Mouse (Mus musculus): ENCODE measurements at regions not wholly inside any gene's neighbourhood (a gene's known extent, or its start where the extent isn't known, plus 50 kb on each side); places are given as distances from the start of the nearest gene placed in this dataset.

DNA sequence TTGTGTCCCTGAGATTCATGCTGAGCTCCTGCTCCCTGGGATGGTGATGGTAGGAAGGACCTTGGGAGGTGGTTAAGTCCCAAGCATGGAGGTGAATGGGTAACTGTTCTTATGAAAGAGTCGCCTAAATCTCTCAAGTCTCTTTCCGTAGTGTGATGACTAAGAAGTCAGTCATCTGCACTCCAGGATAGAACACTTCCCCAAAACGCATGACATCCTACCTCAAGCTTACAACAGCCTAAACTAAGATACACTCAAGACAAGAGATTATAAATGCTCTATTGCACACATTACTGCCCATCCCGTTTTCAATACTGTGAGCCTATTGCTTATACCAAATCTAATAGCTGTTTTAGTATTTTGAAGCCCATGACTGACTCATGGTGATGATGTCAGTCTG, 162.3 kb upstream of the Slc7a11 start:
- Histone ChIP-seq H3K4me1 (replicated peaks) (no peaks in the 10 kb centered on the region), H3K9ac (no peak overlapping the region), H3K27ac (no peak overlapping the region), H3K9me3 (replicated peaks) (no peaks in the 10 kb centered on the region), H3K27me3 (no peaks in the 10 kb centered on the region), H3K4me3 (no peak overlapping the region), H3K36me3 (no peaks in the 10 kb centered on the region), H3K4me2 (no peak overlapping the region)
- no peak for ATAC-seq (replicated peaks; ENCODE audit: insufficient number of reproducible peaks, insufficient read depth, low FRiP score, low read depth)
- 77% methylated on average over 4 of the region's 4 CpGs for WGBS

DNA sequence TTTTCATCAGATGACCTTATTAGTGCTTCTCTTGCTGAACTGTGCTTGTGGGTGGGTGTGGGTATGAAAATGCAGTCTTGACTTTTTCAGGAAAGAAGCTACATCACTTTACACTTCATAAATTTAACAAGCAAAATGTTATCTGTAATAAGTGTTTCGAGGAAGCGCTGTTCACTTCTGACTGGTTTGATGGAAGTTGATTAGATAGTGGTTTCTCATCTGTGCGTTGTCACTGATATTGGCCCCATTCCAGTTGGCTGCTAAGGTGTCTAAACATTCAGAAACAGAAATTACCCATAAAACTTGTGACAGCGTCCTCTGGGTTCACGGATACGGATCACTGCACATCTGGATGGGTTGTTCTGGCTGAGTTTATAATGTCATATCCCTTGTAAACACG, 159.8 kb upstream of the Slc7a11 start:
- no peak for ATAC-seq (replicated peaks; ENCODE audit: insufficient number of reproducible peaks, insufficient read depth, low FRiP score, low read depth)
- no peak overlapping the region for H3K27ac ChIP-seq
- no peak overlapping the region for H3K4me2 ChIP-seq
- no peaks in the 10 kb centered on the region for H3K9me3 ChIP-seq (replicated peaks)
- H3K27me3 ChIP-seq: no peaks in the 10 kb centered on the region
- H3K4me1 ChIP-seq (replicated peaks): no peaks in the 10 kb centered on the region
- H3K9ac ChIP-seq: no peak overlapping the region
- no peaks in the 10 kb centered on the region for H3K36me3 ChIP-seq
- WGBS: 53% methylated on average over 7 of the region's 7 CpGs
- no peak overlapping the region for H3K4me3 ChIP-seq

DNA sequence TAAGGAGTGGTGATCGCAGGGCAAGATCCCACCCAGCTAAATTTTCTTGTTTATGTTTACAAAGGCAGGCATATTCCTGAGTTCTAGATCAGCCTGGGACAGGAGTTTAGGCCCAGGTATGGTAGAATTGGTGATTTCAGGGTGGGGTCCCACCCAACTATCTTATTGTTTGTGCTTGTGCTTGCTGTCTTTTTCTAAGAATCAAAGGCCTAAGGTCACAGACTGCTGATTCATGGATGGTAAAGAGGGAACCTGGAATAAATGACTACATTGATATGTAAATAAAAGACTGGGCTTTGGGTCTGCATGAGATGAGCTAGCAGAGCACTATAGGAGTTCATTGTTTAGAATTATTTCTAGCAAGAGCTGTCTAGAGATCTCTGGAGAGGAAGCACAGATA, 152.3 kb upstream of the Slc7a11 start:
- Histone ChIP-seq H3K4me1 (replicated peaks) (no peaks in the 10 kb centered on the region), H3K36me3 (no peaks in the 10 kb centered on the region), H3K4me2 (no peak overlapping the region), H3K27me3 (no peaks in the 10 kb centered on the region), H3K27ac (no peak overlapping the region), H3K4me3 (no peak overlapping the region), H3K9ac (no peak overlapping the region), H3K9me3 (replicated peaks) (no peaks in the 10 kb centered on the region)
- 78% methylated on average over 1 of the region's 1 CpGs for WGBS
- ATAC-seq (replicated peaks; ENCODE audit: insufficient number of reproducible peaks, insufficient read depth, low FRiP score, low read depth): no peak

DNA sequence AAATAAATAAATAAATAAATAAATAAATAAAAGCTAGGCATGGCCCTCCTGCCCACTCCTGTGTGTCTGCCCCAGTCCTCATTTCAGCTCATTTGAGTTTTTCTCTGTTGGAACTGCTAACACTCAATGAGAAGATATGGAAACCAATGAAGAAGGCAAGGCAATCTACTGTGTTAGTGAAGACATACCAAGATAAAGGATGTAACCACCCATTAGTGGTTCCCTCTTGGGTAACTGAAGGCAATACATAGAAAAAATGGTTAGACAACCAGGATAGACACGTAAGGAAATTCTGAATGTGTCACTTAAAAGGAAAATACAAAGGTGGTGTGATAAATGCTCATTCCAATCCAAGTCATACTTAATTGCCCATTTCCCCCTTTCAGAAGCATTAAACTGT, 140.9 kb upstream of the Slc7a11 start:
- Histone ChIP-seq H3K9ac (no peak overlapping the region), H3K4me1 (replicated peaks) (no peaks in the 10 kb centered on the region), H3K9me3 (replicated peaks) (no peaks in the 10 kb centered on the region), H3K27me3 (no peaks in the 10 kb centered on the region), H3K27ac (no peak overlapping the region), H3K36me3 (no peaks in the 10 kb centered on the region), H3K4me3 (no peak overlapping the region), H3K4me2 (no peak overlapping the region)
- no peak for ATAC-seq (replicated peaks; ENCODE audit: insufficient number of reproducible peaks, insufficient read depth, low FRiP score, low read depth)
- 91% methylated on average over 1 of the region's 1 CpGs for WGBS

DNA sequence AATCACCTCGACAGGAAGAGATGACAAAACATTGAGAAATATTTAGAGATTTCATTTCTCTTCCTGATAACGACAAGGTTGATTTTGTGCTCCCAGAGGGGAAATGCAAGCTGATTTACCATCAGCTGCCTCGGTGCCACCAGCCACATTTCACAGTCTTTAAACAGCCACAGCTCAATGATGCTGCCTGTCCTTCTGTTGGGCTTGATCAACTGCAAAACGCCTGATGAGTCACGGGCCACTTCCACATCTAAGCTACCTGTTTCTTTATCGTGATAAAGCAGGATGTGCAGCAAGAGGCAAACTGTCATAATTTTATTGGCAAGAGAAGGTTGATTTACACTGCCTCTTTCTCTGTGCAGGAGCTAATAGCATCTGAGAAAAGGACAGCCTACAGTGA, 140.1 kb upstream of the Slc7a11 start:
- Histone ChIP-seq H3K36me3 (no peaks in the 10 kb centered on the region), H3K9me3 (replicated peaks) (no peaks in the 10 kb centered on the region), H3K9ac (no peak overlapping the region), H3K4me3 (no peak overlapping the region), H3K4me1 (replicated peaks) (no peaks in the 10 kb centered on the region), H3K27me3 (no peaks in the 10 kb centered on the region), H3K27ac (no peak overlapping the region), H3K4me2 (no peak overlapping the region)
- WGBS: 62% methylated on average over 6 of the region's 6 CpGs
- no peak for ATAC-seq (replicated peaks; ENCODE audit: insufficient number of reproducible peaks, insufficient read depth, low FRiP score, low read depth)

DNA sequence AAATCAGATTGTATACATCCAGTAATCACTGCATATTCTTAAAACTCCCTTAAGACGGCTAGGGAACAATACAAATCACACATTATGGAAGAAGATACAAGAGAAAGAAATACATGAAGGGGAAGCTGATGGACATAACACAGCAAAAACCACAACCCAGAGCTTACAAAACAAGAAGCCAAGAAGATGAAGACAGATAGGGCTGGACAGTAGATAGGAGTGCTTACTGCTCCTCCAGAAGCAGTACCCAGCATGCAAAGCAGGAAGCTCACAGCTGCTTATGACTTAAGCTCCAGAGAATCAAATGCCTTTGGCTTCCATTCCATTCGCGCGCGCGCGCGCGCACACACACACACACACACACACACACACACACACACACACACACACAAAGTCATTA, 131.0 kb upstream of the Slc7a11 start:
- no peak overlapping the region for H3K9ac ChIP-seq
- H3K27me3 ChIP-seq: no peaks in the 10 kb centered on the region
- ATAC-seq (replicated peaks; ENCODE audit: insufficient number of reproducible peaks, insufficient read depth, low FRiP score, low read depth): no peak
- H3K36me3 ChIP-seq: no peaks in the 10 kb centered on the region
- H3K4me1 ChIP-seq (replicated peaks): 0 out of 2 replicates have a peak, but pooled peaks cover 3% of the 10 kb centered on the region
- H3K27ac ChIP-seq: no peak overlapping the region
- WGBS: 97% methylated on average over 9 of the region's 9 CpGs
- no peak overlapping the region for H3K4me3 ChIP-seq
- H3K9me3 ChIP-seq (replicated peaks): no peaks in the 10 kb centered on the region
- no peak overlapping the region for H3K4me2 ChIP-seq

DNA sequence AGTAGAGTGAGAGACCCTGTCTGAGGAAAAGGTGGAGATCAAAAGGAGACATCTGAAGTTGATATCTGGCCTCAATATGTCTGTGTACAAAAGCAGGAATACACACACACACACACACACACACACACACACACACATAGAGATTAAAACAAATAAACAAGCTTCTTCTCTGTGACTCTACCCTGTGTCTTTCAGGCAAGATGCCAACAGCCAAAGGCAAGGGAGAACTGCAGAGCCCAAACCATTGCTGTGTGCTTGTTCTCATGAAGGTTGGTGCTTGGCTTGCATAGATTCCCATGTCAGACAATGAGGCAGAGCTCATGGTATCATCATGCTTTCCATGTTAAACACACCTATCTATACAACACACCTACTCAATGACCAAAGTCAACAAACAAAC, 126.6 kb upstream of the Slc7a11 start:
- H3K27ac ChIP-seq: no peak overlapping the region
- no peak for ATAC-seq (replicated peaks; ENCODE audit: insufficient number of reproducible peaks, insufficient read depth, low FRiP score, low read depth)

DNA sequence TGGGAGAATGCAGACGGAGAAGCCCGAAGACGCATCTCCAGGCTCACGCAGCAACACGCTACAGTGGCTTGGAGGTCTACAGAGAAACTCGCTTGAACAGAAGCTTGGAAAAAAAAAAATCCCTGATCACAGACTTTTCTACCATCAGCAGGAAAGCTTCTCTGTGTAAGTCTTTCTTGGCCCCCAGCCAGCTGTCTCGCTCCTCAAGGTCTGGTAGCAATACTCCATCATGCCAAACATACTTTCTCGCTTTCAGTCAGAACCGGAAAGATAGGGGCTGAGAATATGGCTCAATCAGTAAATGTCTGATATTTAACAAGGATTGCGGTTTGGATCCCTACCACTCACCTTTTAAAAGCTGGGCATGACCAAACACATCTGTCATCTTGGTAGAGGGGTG, 126.2 kb upstream of the Slc7a11 start:
- H3K27ac ChIP-seq: no peak overlapping the region
- ATAC-seq (replicated peaks; ENCODE audit: insufficient number of reproducible peaks, insufficient read depth, low FRiP score, low read depth): no peak
- no peak overlapping the region for H3K4me2 ChIP-seq
- no peak overlapping the region for H3K9ac ChIP-seq
- H3K27me3 ChIP-seq: no peaks in the 10 kb centered on the region
- 63% methylated on average over 10 of the region's 10 CpGs for WGBS
- no peaks in the 10 kb centered on the region for H3K36me3 ChIP-seq
- no peak overlapping the region for H3K4me3 ChIP-seq
- no peaks in the 10 kb centered on the region for H3K9me3 ChIP-seq (replicated peaks)
- H3K4me1 ChIP-seq (replicated peaks): 0 out of 2 replicates have a peak, but pooled peaks cover 3% of the 10 kb centered on the region

More for the DNA sequence above, 126.6 kb upstream of the Slc7a11 start:
- Histone ChIP-seq H3K4me1 (replicated peaks) (0 out of 2 replicates have a peak, but pooled peaks cover 3% of the 10 kb centered on the region), H3K9me3 (replicated peaks) (no peaks in the 10 kb centered on the region), H3K27me3 (no peaks in the 10 kb centered on the region), H3K4me3 (no peak overlapping the region), H3K4me2 (no peak overlapping the region), H3K9ac (no peak overlapping the region), H3K36me3 (no peaks in the 10 kb centered on the region)

- Histone ChIP-seq H3K27ac (no peak overlapping the region), H3K4me2 (no peak overlapping the region), H3K27me3 (no peaks in the 10 kb centered on the region), H3K4me1 (replicated peaks) (no peaks in the 10 kb centered on the region), H3K4me3 (no peak overlapping the region), H3K9ac (no peak overlapping the region), H3K9me3 (replicated peaks) (no peaks in the 10 kb centered on the region), H3K36me3 (no peaks in the 10 kb centered on the region)
- no peak for ATAC-seq (replicated peaks; ENCODE audit: insufficient number of reproducible peaks, insufficient read depth, low FRiP score, low read depth)
- 25% methylated on average over 1 of the region's 1 CpGs for WGBS
Measured at GRCm38 (mm10) chr3:50554150-50554549, 110.7 kb upstream of the Slc7a11 start.

GRCm38 (mm10) chr3:50548568-50548967, 105.2 kb upstream of the Slc7a11 start:
- no peak overlapping the region for H3K4me3 ChIP-seq
- no peak overlapping the region for H3K4me2 ChIP-seq
- no peak for ATAC-seq (replicated peaks; ENCODE audit: insufficient number of reproducible peaks, insufficient read depth, low FRiP score, low read depth)
- H3K4me1 ChIP-seq (replicated peaks): no peaks in the 10 kb centered on the region
- H3K27ac ChIP-seq: no peak overlapping the region
- no peaks in the 10 kb centered on the region for H3K27me3 ChIP-seq
- no peaks in the 10 kb centered on the region for H3K36me3 ChIP-seq
- H3K9me3 ChIP-seq (replicated peaks): no peaks in the 10 kb centered on the region
- no peak overlapping the region for H3K9ac ChIP-seq
- WGBS: 81% methylated on average over 4 of the region's 4 CpGs

GRCm38 (mm10) chr3:50530654-50531053, 87.2 kb upstream of the Slc7a11 start:
- 47% methylated on average over 2 of the region's 2 CpGs for WGBS
- no peak overlapping the region for H3K9ac ChIP-seq
- H3K27ac ChIP-seq: no peak overlapping the region
- H3K9me3 ChIP-seq (replicated peaks): no peaks in the 10 kb centered on the region
- ATAC-seq (replicated peaks; ENCODE audit: insufficient number of reproducible peaks, insufficient read depth, low FRiP score, low read depth): no peak
- no peaks in the 10 kb centered on the region for H3K36me3 ChIP-seq
- no peak overlapping the region for H3K4me3 ChIP-seq
- no peaks in the 10 kb centered on the region for H3K4me1 ChIP-seq (replicated peaks)
- H3K4me2 ChIP-seq: no peak overlapping the region
- H3K27me3 ChIP-seq: no peaks in the 10 kb centered on the region

DNA sequence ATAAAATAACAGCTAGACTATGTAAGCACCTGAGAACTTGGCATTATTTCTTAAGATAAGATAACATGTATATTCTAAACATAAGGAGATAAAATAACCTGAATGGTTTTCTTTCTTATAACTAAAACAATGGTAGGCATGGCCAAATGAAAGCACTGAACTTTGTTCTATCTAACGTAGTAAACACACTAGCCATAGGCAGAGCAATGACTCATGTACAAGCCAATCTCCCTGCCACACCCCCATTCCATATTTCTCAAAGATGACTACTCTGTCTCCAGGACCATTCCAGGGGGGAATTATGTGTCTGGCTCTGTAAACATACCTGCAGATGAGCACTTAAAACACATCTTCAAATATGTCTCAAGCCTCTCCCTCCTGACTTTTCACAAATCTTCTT, 80.6 kb upstream of the Slc7a11 start:
- H3K27ac ChIP-seq: no peak overlapping the region
- H3K4me2 ChIP-seq: no peak overlapping the region
- H3K9me3 ChIP-seq (replicated peaks): no peaks in the 10 kb centered on the region
- 58% methylated on average over 1 of the region's 1 CpGs for WGBS
- no peaks in the 10 kb centered on the region for H3K4me1 ChIP-seq (replicated peaks)
- H3K27me3 ChIP-seq: no peaks in the 10 kb centered on the region
- ATAC-seq (replicated peaks; ENCODE audit: insufficient number of reproducible peaks, insufficient read depth, low FRiP score, low read depth): no peak
- no peak overlapping the region for H3K4me3 ChIP-seq
- no peaks in the 10 kb centered on the region for H3K36me3 ChIP-seq
- H3K9ac ChIP-seq: no peak overlapping the region

DNA sequence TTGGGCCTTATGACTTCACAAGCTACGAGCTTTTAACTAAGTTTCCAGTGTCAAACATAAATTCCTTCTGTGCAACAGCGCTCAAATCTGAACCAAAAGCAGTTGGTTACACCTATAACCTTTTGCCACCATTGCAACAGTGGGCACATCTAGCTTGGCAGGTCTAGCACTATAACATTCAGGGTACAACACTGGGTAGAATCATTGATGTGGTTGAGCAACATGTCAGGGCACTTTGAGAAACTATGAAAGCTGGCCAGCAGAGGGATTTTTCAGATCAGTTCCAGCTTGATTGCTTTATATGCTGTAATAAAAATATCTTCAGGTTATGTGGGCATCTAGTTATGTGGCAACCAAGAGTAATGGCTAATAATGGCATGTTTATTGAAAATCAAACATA, 63.8 kb upstream of the Slc7a11 start:
- H3K9me3 ChIP-seq (replicated peaks): no peaks in the 10 kb centered on the region
- no peak overlapping the region for H3K27ac ChIP-seq
- whole genome bisulfite sequencing: 76% methylated on average over 2 of the region's 2 CpGs
- no peaks in the 10 kb centered on the region for H3K27me3 ChIP-seq
- H3K4me1 ChIP-seq (replicated peaks): no peaks in the 10 kb centered on the region
- H3K36me3 ChIP-seq: no peaks in the 10 kb centered on the region
- H3K9ac ChIP-seq: no peak overlapping the region
- H3K4me3 ChIP-seq: no peak overlapping the region
- H3K4me2 ChIP-seq: no peak overlapping the region
- no peak for ATAC-seq (replicated peaks; ENCODE audit: insufficient number of reproducible peaks, insufficient read depth, low FRiP score, low read depth)
